Mouse (Mus musculus): Measurements from ENCODE around the gene Sfxn3.

The Sfxn3 gene

DNA sequence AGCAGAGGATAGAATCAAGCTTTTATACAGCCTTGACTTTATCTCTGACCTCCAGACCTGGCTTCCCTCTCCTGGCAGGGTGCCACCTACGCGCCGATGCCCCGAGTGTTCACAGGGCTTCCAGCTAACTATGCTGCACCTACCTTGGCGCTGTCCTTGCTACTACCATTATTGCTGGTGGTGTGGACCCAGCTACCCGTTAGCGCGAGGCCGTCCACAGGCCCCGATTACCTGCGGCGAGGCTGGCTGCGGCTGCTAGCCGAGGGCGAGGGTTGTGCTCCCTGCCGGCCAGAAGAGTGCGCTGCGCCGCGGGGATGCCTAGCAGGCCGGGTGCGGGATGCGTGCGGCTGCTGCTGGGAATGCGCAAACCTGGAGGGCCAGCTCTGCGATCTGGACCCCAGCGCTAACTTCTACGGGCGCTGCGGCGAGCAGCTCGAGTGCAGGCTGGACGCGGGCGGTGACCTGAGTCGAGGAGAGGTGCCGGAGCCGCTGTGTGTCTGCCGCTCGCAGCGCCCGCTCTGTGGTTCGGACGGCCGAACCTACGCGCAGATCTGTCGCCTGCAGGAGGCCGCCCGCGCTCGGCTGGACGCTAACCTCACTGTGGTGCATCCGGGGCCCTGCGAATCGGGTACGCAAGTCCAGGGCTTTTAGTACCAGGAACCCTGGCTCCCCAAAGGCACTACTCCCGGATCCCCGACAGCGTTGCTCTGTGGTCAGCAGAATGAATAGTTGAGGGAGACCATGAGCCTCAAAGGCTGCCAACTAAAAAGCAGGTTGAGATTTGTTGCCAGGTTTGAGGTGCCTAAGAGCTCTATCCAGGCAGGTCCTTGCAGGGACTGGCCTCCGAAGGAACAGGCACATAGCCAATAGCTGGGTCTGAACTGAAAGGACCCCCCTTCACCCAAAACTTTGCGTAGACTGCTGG, 29.5 kb downstream of the Sfxn3 start:
- peak; percentile 78 for DNase-seq

DNA sequence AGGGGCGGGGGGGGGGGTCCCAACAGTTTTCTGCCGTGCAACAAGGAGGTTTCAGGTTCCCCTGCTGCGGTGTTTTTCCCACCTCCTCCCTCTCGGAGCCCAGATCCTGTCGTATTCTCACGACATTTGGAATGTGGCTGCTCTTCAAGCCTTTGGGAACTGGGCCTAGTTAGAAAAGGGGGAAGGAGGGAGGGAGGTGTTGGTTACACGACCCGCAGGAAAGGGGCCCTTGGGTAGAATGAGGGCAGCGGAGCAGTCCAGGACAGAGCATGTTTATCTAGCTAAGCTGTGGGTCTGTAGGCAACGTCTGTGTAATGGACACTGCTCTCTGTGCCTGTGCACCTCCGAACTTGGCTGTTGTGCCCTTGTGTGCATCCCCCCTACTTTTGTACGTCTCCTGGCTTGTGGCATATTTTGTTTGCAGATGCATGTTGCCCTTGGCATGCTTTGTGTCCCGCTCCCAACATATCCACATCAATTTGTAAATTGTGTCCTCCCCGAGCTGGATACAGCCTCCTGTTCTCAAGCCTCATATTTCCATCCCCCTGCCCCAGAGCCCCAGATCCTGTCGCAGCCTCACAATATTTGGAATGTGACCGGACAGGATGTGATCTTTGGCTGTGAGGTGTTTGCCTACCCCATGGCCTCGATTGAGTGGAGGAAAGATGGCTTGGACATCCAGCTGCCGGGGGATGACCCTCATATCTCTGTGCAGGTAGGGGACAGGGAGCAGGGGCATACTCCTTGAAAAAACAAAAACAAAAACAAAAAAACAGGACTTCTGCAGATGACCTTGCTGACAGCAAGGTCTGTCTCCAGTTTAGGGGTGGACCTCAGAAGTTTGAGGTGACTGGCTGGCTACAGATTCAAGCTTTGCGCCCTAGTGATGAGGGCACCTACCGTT, 30.7 kb downstream of the Sfxn3 start:
- DNase-seq = peak; percentile 42

DNA sequence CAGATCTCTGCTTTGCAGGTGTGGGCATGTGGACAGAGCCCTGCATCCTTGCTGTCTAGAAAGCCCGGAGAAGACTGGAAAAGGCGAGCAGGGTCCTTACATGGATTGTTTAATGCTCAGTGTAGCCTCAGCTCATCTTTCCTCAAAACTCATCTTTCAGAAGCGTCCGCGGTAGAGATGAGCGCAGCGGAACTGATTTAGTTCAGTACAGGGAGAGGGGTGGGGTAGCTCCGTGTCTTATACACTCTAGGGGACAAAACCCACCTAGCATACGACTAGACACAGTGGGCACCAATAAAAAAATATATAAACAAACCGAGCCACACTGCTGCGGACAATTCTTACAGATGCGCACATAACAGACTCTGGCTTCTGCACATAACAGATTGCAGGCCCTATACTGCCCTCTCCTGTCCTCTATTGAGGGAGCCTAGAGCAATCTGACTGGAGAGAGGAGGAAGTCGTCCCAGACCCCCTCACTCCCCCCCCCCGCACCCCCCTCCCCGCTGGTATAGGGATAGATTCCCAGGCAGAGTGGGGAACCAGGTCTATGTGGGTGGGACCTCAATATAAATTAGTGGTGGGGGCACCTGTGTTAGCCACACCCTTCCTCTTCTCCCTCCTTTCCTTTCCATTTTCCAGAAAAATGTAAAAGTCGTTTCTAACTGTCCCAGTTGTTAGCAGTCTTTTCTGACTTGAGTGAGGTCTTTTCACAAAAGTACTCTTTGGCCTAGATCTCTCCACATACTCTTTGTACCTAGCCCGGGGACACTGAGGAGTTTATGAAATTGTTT, 31.9 kb downstream of the Sfxn3 start:
- DNase-seq = peak; percentile 44

DNA sequence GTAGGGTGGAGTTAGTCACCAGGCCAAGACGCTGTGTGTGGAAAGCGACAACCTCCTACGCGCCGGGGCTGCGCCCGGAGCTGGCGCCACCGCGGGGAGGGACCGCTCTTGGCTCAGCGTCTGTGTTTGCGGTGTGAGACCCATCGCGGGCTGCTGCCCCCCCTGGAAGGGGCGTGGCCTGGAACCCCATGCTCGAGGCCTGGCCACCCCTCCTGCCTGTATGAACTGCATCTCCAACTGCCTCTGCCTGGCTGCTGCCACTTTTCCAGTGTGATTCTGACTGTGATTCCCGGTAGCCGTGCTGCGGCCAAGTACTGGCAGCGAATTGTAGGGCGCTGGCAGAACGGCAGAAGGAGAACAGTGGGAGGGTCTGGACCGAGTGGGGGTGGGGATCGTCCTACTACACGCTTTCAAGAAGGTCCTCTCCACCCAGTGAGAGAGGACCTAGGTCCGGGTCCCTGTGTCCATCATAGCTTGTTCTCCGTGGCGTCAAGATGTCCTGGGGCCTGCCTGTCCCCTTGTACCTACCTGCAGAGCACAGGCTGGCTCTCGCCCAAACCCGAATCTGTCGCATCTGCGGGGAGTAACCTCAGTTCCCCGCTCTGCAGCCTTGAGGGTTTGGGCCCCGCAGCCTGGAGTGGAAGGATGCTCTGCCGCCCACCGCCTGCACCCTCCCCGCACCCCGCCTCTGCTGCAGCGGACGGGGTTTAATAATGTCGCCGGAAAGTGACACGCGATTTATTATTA, 32.6 kb downstream of the Sfxn3 start:
- DNase-seq = peak; percentile 88

DNA sequence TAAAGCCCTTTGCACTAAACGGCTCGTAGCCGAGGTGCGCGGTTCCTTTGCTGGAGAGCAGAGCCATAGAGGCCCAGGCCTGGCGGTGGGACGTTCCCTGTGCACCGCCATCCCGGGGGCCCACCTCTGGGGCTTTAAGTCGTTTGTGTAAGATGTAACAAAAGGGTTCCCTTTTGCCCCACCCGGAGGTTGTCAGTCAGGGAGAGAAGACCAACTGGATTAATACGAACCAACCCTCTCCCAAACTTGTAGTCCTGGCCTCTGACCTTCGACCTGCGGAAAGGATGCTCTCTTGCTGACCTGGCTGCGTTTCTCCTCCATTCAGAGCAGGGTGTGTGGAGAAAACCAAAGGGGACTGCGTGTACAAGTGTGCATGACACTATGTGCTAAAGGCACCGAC, 33.4 kb downstream of the Sfxn3 start:
- DNase-seq = peak; percentile 50

DNA sequence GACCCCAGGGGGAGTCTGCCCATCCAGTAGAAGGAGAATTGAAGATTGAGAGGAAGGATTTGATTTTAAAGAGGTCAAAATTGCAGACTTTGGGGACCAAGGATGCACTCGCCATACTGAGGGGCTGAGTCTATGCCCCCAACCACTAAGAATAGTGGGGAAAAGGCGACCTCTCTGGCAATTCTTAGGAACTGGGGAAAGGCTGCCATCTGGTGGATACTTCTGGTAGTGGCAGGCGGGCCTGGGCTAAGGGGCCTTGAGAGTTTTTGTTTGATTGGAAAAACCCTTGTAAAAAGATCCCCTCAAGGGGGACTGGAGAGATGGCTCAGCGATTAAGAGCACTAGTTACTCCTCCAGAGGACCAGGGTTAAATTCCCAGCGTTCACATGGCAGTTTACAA, 34.0 kb downstream of the Sfxn3 start:
- peak; percentile 61 for DNase-seq

DNA sequence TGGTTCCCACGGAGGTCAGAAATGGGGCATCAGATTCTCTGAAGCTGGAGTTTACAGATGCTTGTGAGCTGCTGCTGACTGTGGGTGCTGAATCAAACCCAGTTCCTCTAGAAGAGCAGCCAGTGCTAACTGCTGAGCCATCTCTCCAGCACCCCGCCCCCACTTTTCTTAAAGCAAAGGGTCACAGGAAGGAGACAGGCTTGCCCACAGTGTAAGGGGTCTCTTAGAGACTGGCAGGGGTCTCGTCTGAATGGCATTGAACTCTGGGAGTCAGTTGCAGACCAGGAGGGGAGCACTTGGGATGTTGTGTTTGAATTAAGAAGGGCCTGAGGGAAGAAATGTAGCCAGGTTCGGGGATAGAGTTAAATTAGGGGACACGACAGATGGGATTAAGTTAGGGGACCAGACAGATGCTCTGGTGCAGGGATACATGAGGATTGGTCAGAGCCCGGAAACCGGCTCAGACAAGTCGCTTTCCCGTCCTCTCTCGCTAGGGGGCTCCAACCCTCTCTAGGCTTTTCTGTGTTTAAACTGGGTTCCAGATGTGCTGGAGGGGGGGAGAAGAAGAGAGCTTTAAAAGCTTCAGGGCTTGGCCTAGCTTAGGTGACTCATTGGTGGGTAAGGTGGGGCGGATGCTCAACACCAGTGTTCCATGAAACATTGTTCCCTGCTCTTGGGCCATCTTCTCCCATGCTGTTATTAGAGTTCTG, 34.7 kb downstream of the Sfxn3 start:
- DNase-seq = peak; percentile 46

DNA sequence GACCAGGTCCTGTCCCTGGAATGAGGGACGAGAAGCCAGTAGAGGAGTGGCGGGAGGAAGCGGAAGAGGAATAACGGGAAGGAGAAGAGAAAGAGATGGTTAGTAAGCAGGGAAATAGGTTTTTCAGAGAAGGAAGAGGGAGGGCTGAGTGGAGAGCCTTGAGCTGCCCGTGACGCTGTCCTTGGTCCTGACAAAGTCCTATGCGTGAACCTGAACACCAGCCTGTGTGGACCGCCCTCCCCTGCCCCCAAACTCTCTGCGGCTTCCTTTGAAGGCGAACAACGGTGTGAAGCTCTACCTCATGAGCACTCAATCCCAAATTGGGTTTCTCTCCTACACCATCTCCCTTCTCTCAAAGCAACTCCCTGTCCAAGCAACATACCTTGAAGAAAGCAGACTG, 50.6 kb downstream of the Sfxn3 start:
- no peak for DNase-seq

DNA sequence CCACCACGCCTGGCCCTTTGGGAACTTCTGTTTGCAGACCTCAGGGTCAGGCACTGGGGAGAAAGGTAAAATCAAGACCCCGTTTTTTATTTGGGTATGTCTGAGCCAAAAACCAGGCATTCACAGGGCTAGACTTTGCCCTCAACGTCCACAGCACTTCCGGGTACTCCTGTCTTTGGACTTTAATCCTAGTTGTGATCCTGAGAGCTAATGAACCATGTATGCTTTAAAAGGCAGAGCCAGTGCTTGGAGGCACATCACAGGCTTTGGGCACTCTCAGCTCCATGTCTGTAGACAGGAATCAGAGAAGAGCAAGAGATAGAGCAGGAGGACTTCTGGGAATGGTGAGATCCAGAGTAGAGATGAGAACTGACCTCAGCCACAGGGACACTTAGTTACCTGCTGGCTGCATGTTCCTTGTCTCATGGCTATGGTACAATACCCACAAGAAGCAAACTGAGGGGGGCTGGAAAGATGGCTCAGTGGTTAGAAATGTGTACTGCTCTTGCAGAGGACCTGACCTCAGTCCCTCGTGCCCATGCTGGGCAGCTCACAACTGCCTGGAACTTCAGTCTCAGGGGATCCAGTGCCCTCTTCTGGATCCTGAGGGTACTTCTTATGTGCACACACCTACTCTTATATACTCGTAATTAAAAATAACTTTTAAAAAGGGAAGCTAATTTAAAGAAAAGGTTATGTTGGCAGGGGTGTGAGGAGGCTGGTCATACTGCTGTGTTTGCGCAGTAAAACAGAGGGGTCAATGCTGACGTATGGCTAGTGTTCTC, 53.4 kb downstream of the Sfxn3 start:
- DNase-seq = no peak

DNA sequence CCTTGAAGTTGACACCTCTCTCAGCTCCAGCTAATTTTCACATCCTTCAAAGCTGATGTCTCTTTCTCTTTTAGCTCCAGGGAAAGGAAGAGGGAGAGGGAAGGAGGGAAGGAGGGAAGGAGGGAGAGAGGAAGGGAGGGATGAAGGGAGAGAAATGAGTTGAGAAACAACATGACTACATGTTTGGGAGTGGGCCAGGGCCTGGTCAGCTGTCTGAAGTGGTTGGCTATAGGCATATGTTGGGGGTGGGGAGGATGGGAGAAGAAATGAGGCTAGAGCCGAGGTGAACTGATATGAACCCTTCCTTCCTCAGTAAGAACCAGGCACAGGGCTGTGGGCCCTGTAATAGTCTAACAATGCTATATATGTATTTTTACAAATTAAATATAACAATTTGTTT, 58.3 kb downstream of the Sfxn3 start:
- DNase-seq = no peak
